Mouse (Mus musculus) cerebellum, postnatal 25 days (tissue): ENCODE measurements around the gene Ap1ar.

Experiments used
- DNase-seq, 2 experiments: peaks; one replicate each; pipeline ENCODE4 v3.0.0; 2021; ENCODE audit warnings: mixed read lengths in 2 of 2

The Ap1ar gene

DNA sequence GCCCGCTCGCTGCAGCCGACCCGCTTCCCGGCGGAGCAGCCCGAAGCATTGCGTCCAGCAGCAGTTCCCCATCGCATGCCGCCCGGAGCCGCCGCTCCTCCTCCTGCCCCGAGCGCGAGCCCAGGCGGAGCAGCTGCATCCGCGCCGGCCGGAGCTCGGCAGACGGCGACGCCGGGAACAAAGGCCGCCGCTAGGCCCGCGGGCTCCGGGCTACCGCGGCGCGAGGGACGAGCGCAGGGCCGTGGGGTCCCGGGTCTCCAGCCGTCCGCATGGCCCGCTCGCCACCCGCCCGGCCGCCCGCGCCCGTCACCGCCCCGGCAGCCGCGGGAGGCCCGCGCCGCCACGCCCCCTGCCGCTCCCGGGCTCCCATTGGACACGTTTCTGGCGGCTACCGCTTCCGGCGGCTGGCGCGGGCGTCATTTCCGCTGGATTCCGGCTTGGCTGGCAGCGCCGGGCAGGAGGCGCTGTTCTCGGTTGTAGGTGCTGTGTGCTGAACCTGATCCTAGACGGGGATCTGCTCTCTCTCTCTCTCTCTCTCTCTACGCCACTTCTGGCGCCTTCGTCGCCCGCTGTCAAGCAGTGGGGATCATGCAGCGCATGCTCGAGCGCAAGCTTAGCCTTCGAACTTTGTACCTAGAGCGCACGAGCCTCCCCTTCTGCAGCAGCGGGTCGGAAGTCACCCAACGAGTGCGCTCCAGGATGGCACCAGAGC lies at the start of gene Ap1ar:
TSS of gene Ap1ar (minus strand) at position 370 of the 712 bp plus-strand sequence.
- DNase-seq: peak; percentile 98 to 99

GRCm38 (mm10) chr3:127881684-127882083 lies 44.4 kb upstream of the Ap1ar start:
- DNase-seq: no peak

DNA sequence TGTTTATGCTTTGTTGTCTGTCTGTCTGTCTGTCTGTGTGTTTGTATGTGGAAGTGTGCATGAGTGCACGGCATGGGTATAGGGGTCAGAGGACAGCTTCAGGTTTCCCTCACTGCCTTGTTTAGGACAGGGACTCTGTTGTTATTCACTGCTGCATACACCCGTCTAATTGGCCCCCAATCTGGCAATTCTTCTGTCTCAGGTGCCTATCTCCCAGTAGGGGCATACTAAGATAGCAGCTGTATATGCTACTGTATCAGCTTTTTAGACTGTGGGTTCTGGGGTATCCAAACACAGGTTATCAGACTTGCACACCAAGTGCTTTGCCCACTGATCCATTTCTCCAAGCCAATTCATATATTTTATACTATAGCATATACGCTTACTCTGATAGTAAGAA lies 42.6 kb upstream of the Ap1ar start:
- DNase-seq: no peak

DNA sequence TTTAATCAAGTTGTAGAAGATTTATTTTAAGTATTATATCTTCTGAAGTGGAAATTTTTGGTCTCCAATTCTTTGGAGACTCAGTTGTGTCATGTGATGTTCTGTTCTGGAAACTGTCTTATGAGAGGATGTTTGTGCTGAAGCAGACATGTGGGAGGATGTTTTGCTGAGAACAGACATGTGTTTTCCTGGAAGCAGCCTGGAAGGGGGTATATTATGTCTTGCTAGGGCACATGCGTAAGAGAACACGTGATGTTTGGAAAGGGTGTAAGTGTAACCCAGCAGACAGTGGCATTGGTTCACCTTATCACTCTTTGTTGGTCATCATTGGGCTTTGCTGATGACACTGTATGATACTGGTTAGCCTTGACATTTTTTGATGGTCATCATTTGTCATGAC lies 38.2 kb upstream of the Ap1ar start:
- DNase-seq: no peak

DNA sequence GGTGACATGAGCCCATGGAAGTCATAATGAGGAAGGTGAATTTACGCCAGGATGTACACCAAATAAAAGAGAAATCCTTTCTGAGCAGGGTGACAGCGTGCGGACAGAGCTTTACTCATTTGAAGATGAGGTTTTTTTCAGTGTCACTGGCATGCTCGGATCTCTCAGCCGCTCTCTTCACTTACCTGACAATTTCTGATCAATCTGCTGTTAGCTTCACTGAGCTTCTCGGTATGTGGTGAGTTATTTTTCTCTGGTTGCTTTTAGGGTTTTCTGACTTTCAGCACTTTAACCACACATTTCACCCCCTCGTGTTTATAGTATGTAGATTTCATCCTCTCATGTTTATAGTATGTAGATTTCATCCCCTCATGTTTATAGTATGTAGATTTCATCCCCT lies 37.7 kb upstream of the Ap1ar start:
- no peak for DNase-seq

GRCm38 (mm10) chr3:127874254-127874883 lies 37.0 kb upstream of the Ap1ar start:
- no peak for DNase-seq

GRCm38 (mm10) chr3:127871575-127871974 lies 34.3 kb upstream of the Ap1ar start:
- no peak for DNase-seq

DNA sequence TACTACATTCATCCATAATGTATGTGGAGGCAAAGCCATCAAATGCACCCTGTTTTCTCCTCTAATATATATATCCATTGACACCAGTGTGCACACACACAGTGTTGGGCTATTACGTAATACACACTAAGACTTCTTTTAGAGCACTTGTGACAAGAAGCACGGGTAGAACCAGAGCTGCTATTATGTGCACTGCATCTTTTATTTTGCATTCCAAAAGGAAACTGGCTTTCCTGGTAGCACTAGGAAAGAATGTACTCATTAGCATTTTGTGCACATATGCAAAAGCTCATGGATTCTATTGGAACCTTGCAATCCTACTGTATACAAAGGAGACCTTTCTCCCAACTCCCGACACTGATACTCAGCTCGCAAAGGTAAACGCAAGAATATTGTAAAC lies 31.6 kb upstream of the Ap1ar start:
- no peak for DNase-seq

GRCm38 (mm10) chr3:127868046-127868758 lies 30.9 kb upstream of the Ap1ar start:
- DNase-seq: no peak

GRCm38 (mm10) chr3:127864242-127864641 lies 26.9 kb upstream of the Ap1ar start:
- DNase-seq: no peak

DNA sequence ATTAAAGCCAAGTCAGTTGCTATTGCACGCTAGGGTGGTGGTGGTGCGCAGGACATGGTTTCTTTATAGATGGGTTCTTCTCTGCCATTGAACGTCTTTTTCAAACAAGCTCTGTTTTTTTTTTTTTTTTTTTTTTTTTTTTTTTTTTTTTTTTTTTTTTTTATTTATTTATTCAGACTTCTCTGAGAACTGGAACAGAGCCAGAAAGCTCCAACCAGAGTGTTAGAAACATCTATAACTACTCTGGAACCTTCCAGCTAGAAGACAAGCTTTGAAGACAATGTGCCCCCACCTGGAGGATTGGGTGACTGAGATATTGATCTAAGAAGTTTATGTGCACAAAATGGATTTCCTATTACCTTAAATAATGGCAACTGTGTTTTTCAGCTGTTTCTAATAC lies 26.2 kb upstream of the Ap1ar start:
- DNase-seq: no peak

DNA sequence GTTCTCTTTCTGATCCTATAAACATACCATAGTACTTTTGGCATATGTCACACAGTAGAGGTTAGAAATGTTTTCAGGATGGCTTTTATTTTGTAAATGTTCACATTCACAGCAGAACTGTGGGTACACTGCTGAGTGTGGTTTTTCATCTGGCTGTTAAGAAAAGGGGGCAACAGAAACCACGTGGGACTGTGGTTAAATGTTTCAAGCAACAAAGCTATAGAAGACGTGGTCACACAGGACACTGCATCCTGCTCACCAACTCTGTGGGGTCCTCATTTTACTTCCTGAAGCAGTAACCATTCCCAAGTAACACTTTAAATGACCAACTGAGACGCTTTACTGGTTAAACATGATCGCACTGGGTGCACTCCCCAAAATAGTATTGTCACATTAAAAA lies 25.2 kb upstream of the Ap1ar start:
- DNase-seq: no peak

- no peak for DNase-seq
These were observed 24.0 kb upstream of the Ap1ar start for GRCm38 (mm10) chr3:127861340-127861739.

DNA sequence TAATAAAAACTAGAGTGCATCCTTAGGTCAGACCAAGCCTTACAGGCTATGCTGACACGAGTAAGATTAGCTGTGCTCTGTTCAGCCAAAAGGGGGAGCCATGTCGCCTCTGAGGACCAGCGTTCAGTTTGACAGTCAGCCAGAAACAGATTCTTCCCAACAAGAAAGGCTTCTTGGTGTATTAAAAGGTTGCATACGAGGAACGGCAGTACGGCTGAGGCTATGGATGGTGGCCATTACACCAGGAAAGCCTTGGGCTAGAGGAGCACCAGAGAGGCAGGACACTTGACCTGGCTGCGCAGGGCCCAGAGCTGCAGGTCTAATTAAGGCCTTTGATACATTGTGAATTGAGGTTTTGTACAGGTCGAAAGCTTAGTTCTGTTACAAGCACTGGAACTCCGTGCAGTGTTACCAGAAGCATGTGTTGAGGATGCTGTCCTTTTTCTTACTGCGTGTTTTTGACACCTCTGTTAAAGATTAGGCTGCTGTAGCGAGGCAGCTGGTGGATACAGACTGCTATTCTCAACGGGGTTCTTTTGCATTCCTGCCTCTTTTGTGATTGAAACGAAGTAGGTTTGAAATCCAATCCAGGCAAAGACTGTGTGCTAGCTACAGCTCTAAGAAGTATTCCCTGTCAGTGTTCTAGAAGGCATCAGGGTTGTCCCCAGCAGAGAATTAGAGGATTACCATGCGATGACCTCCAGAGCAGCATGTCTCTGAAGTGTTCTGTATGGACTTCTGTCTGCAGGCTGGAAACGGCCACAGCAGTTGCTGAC lies 16.3 kb upstream of the Ap1ar start:
- peak; percentile 60 to 83 for DNase-seq

GRCm38 (mm10) chr3:127852722-127853121 lies 15.4 kb upstream of the Ap1ar start:
- no peak for DNase-seq

GRCm38 (mm10) chr3:127850776-127851646 lies 13.7 kb upstream of the Ap1ar start:
- DNase-seq: no peak

GRCm38 (mm10) chr3:127849922-127850321 lies 12.6 kb upstream of the Ap1ar start:
- no peak for DNase-seq

DNA sequence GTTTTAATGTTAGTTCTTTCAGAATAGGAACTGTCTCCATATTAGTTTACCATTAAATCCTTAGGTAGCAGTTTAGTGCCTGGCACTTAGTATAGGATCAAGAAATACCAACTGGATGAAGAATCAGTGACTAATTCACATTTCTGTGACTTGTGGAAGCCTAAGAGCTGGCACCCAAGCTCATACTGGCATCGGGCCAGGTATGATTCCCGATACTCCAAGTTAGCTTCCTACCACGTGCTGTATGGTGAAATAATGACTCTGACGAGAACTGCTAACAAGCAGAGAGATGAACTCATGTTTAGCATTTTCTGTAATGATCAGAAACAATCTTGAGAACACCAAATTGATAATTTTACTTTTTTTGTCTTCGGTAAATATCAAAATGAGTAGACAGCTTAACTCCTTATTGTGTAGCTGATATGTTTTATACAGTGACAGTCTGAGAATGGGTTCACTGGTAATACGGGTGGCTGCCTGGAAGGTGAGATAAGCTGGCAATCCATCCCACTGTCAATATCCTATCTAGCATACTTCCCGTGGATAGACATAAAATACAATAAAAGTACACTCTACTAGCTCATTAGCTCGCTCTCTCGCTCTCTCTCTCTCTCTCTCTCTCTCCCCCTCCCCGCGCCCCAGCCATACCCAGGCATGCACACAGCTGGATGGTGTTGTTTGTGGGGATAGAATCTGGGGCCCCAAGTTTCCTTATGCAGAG lies 10.9 kb upstream of the Ap1ar start:
- no peak for DNase-seq

- no peak for DNase-seq
These were observed 6.6 kb upstream of the Ap1ar start for GRCm38 (mm10) chr3:127843941-127844327.

- no peak for DNase-seq
These were observed 6.1 kb upstream of the Ap1ar start for GRCm38 (mm10) chr3:127843324-127843940.

- no peak for DNase-seq
These were observed 4.6 kb upstream of the Ap1ar start for GRCm38 (mm10) chr3:127841926-127842325.
